Mouse (Mus musculus): ENCODE results near the gene Ptar1. TPM values are rescaled to one million over a fixed set of nuclear protein-coding genes. Genes with fewer than 3 reads are reported as not detected.

The Ptar1 gene
- polyA plus RNA-seq (2014; fragmentation: Illumina TruSeq; extraction: RNeasy Lipid Tissue Mini Kit (QIAGEN cat#74804); ENCODE audit: low read depth, low replicate concordance), result 35.2 TPM

GRCm38 (mm10) chr19:23687296-23688021, at the start of gene Ptar1:
Gene Ptar1, plus strand, starts transcription at chr19:23687429.

GRCm38 (mm10) chr19:23652644-23653043, 34.6 kb upstream of the Ptar1 start, which contains the start of gene 1700028P14Rik:
Gene 1700028P14Rik, minus strand, starts transcription at chr19:23652812.

GRCm38 (mm10) chr19:23758554-23759321, 71.5 kb downstream of the Ptar1 start, which contains the start of gene Apba1:
Gene Apba1, plus strand, starts transcription at chr19:23758887.

Other genes with a start within 250 kb of the Ptar1 start
- gene Mamdc2, start 239.0 kb upstream of the Ptar1 start, polyA plus RNA-seq (2014; fragmentation: Illumina TruSeq; extraction: RNeasy Lipid Tissue Mini Kit (QIAGEN cat#74804); ENCODE audit: low read depth, low replicate concordance), result 11.5 TPM
- gene 1700028P14Rik, start 34.6 kb upstream of the Ptar1 start, polyA plus RNA-seq (2014; fragmentation: Illumina TruSeq; extraction: RNeasy Lipid Tissue Mini Kit (QIAGEN cat#74804); ENCODE audit: low read depth, low replicate concordance), result not detected
- gene Apba1, start 71.5 kb downstream of the Ptar1 start, polyA plus RNA-seq (2014; fragmentation: Illumina TruSeq; extraction: RNeasy Lipid Tissue Mini Kit (QIAGEN cat#74804); ENCODE audit: low read depth, low replicate concordance), result 1.8 TPM

Data from adrenal gland, adult 10 weeks (tissue).